Mouse (Mus musculus): ENCODE measurements around the gene Foxf1.

The Foxf1 gene

GRCm38 (mm10) chr8:121127756-121128375 lies 43.7 kb downstream of the Foxf1 start, which contains the start of gene Foxl1:
Foxl1 (plus strand) TSS chr8:121127940.
- in situ Hi-C loops (cut with MboI; ENCODE audit: unreplicated experiment in 2 of 2), result no loop called here

- in situ Hi-C loops (cut with MboI; ENCODE audit: unreplicated experiment in 2 of 2), result no loop called here
Observed at GRCm38 (mm10) chr8:121128531-121129264, 44.5 kb downstream of the Foxf1 start.

GRCm38 (mm10) chr8:121129265-121129940 lies 45.2 kb downstream of the Foxf1 start:
- in situ Hi-C loops (cut with MboI; ENCODE audit: unreplicated experiment in 2 of 2), result no loop called here

GRCm38 (mm10) chr8:121130522-121130921 lies 46.3 kb downstream of the Foxf1 start:
- in situ Hi-C loops (cut with MboI; ENCODE audit: unreplicated experiment in 2 of 2), result no loop called here

- in situ Hi-C loops (cut with MboI; ENCODE audit: unreplicated experiment in 2 of 2), result no loop called here
Observed at GRCm38 (mm10) chr8:121132961-121133513, 48.9 kb downstream of the Foxf1 start.

GRCm38 (mm10) chr8:121134102-121134501 lies 49.9 kb downstream of the Foxf1 start:
- in situ Hi-C loops (cut with MboI; ENCODE audit: unreplicated experiment in 2 of 2), result no loop called here

- in situ Hi-C loops (cut with MboI; ENCODE audit: unreplicated experiment in 2 of 2), result no loop called here
Observed at GRCm38 (mm10) chr8:121134512-121134911, 50.3 kb downstream of the Foxf1 start.

- in situ Hi-C loops (cut with MboI; ENCODE audit: unreplicated experiment in 2 of 2), result no loop called here
Observed at GRCm38 (mm10) chr8:121136856-121137255, 52.7 kb downstream of the Foxf1 start.
